Mouse (Mus musculus): ENCODE measurements around the gene Lypd6b. TPM values are rescaled to one million over a fixed set of nuclear protein-coding genes. Genes with fewer than 3 reads are reported as not detected.
A peak's percentile ranks its signal among the peaks of the same experiment; 100 is the strongest.

Lypd6b gene
- polyA plus RNA-seq, 1 experiment from 2014 or later = 0.73 TPM

DNA sequence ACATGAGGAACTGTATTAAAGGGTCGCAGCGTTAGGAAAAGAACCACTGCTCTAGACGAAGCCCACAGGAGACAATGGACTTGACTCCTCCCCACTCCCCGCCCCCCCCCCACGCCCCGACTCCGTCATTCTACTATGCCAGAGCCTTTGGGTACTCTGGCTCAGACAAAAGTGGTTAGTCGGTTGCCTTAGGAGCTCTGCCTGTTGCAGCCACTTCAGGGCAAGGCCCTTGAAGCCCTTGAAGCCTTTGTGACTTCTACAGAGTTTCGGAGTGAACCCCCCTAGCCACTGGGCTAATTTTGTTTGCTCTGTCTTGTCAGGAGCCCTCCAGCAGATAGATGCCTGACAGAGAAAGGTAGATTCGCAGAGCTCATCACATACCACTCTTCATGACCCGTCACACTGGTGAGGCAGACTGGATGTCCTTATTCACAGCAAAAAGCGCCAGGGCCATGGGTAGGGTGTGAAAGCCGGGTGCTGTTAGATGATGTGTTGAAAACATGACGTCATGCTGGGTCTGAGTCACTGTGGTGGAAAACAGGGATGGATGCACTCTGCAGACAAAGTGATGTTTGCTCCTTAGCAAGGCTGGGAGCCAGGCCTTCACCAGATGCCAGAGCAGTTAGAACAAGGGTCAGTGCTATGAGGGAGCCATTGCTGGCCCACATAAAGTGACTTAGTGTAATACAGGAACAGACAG lies 10.1 kb downstream of the Lypd6b start:
- ATAC-seq = no peak
- TF ChIP-seq CTCF (IDR thresholded peaks at IDR 0.05; ENCODE audit: low read depth) = no peak
- Histone ChIP-seq H3K9me3 (ENCODE audit: control insufficient read depth) (no peaks in the 10 kb centered on the region), H3K4me2 (replicated peaks; ENCODE audit: low read depth) (no peak overlapping the region), H3K4me3 (ENCODE audit: low read depth, low read length) (no peak overlapping the region), H3K4me1 (replicated peaks; ENCODE audit: control insufficient read depth, insufficient read depth, low read length) (0 out of 2 replicates have a peak, but pooled peaks cover 2% of the 10 kb centered on the region), H3K36me3 (ENCODE audit: control insufficient read depth, insufficient read depth) (no peaks in the 10 kb centered on the region), H3K27me3 (replicated peaks; ENCODE audit: control insufficient read depth, insufficient read depth, low read length) (no peaks in the 10 kb centered on the region), H3K9ac (ENCODE audit: low read depth, low read length) (no peak overlapping the region), H3K27ac (ENCODE audit: low read depth, low read length) (no peak overlapping the region)
- 72% methylated on average over 14 of the region's 14 CpGs for WGBS

GRCm38 (mm10) chr2:49804448-49804847 lies 17.0 kb downstream of the Lypd6b start:
- H3K36me3 ChIP-seq (ENCODE audit: control insufficient read depth, insufficient read depth) = no peaks in the 10 kb centered on the region
- H3K4me1 ChIP-seq (replicated peaks; ENCODE audit: control insufficient read depth, insufficient read depth, low read length) = 0 out of 2 replicates have a peak, but pooled peaks cover 2% of the 10 kb centered on the region
- no peak overlapping the region for H3K27ac ChIP-seq (ENCODE audit: low read depth, low read length)
- H3K4me3 ChIP-seq (ENCODE audit: low read depth, low read length) = no peak overlapping the region
- WGBS = 57% methylated on average over 8 of the region's 8 CpGs
- no peaks in the 10 kb centered on the region for H3K27me3 ChIP-seq (replicated peaks; ENCODE audit: control insufficient read depth, insufficient read depth, low read length)
- no peak for ATAC-seq
- H3K9me3 ChIP-seq (ENCODE audit: control insufficient read depth) = no peaks in the 10 kb centered on the region
- no peak overlapping the region for H3K9ac ChIP-seq (ENCODE audit: low read depth, low read length)
- TF ChIP-seq CTCF (IDR thresholded peaks at IDR 0.05; ENCODE audit: low read depth) = no peak
- no peak overlapping the region for H3K4me2 ChIP-seq (replicated peaks; ENCODE audit: low read depth)

GRCm38 (mm10) chr2:49805736-49806371 lies 18.4 kb downstream of the Lypd6b start:
- TF ChIP-seq CTCF (IDR thresholded peaks at IDR 0.05; ENCODE audit: low read depth) = no peak
- Histone ChIP-seq H3K27ac (ENCODE audit: low read depth, low read length) (no peak overlapping the region), H3K9ac (ENCODE audit: low read depth, low read length) (no peak overlapping the region), H3K4me1 (replicated peaks; ENCODE audit: control insufficient read depth, insufficient read depth, low read length) (no peaks in the 10 kb centered on the region), H3K4me3 (ENCODE audit: low read depth, low read length) (no peak overlapping the region), H3K9me3 (ENCODE audit: control insufficient read depth) (no peaks in the 10 kb centered on the region), H3K27me3 (replicated peaks; ENCODE audit: control insufficient read depth, insufficient read depth, low read length) (no peaks in the 10 kb centered on the region), H3K36me3 (ENCODE audit: control insufficient read depth, insufficient read depth) (no peaks in the 10 kb centered on the region), H3K4me2 (replicated peaks; ENCODE audit: low read depth) (no peak overlapping the region)
- 81% methylated on average over 11 of the region's 11 CpGs for WGBS
- ATAC-seq = no peak

GRCm38 (mm10) chr2:49809496-49809895 lies 22.0 kb downstream of the Lypd6b start:
- no peak overlapping the region for H3K4me2 ChIP-seq (replicated peaks; ENCODE audit: low read depth)
- H3K9ac ChIP-seq (ENCODE audit: low read depth, low read length) = no peak overlapping the region
- no peak overlapping the region for H3K4me3 ChIP-seq (ENCODE audit: low read depth, low read length)
- WGBS = 72% methylated on average over 6 of the region's 6 CpGs
- ATAC-seq = no peak
- H3K9me3 ChIP-seq (ENCODE audit: control insufficient read depth) = no peaks in the 10 kb centered on the region
- H3K36me3 ChIP-seq (ENCODE audit: control insufficient read depth, insufficient read depth) = no peaks in the 10 kb centered on the region
- H3K27ac ChIP-seq (ENCODE audit: low read depth, low read length) = no peak overlapping the region
- no peak for TF ChIP-seq CTCF (IDR thresholded peaks at IDR 0.05; ENCODE audit: low read depth)
- no peaks in the 10 kb centered on the region for H3K27me3 ChIP-seq (replicated peaks; ENCODE audit: control insufficient read depth, insufficient read depth, low read length)
- peaks cover 4% of the 10 kb centered on the region; the same call in 1 of the 2 replicates for H3K4me1 ChIP-seq (replicated peaks; ENCODE audit: control insufficient read depth, insufficient read depth, low read length)

GRCm38 (mm10) chr2:49811420-49811819 lies 23.9 kb downstream of the Lypd6b start:
- Histone ChIP-seq H3K4me3 (ENCODE audit: low read depth, low read length) (no peak overlapping the region), H3K36me3 (ENCODE audit: control insufficient read depth, insufficient read depth) (no peaks in the 10 kb centered on the region), H3K9ac (ENCODE audit: low read depth, low read length) (no peak overlapping the region), H3K27me3 (replicated peaks; ENCODE audit: control insufficient read depth, insufficient read depth, low read length) (no peaks in the 10 kb centered on the region), H3K27ac (ENCODE audit: low read depth, low read length) (peak overlapping the region; percentile 11; the same call in 1 of the 2 replicates), H3K9me3 (ENCODE audit: control insufficient read depth) (no peaks in the 10 kb centered on the region), H3K4me1 (replicated peaks; ENCODE audit: control insufficient read depth, insufficient read depth, low read length) (peaks cover 4% of the 10 kb centered on the region; the same call in 1 of the 2 replicates), H3K4me2 (replicated peaks; ENCODE audit: low read depth) (peak overlapping the region; percentile 46)
- WGBS = 22% methylated on average over 11 of the region's 11 CpGs
- no peak for TF ChIP-seq CTCF (IDR thresholded peaks at IDR 0.05; ENCODE audit: low read depth)
- ATAC-seq = peak; percentile 43

DNA sequence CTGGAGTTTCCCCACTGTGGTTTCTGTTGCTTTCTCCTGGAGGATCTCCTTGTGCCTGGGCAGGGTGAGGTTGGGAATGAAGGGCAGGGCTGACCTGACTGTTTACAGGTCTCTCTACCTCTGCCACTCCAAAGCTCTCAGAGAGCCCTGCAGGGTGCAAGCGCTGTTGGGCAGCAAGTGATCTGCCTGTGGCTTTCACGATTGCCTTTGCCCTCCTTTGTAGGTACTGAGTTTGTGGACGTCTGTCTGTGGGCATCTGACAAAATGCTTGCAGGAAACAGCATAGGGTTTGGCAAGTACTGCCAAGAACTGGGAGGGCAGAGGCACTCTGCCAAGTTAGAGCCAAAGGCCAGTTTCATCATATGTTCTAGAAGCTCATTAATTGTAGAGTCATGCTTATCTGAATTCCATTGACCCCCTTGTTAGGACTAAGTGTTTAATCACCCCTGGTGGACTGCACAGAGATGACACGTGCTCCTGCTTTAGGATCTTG lies 24.4 kb downstream of the Lypd6b start:
- TF ChIP-seq CTCF (IDR thresholded peaks at IDR 0.05; ENCODE audit: low read depth) = peak; percentile 26; the same call in 1 of the 2 replicates
- H3K27me3 ChIP-seq (replicated peaks; ENCODE audit: control insufficient read depth, insufficient read depth, low read length) = no peaks in the 10 kb centered on the region
- ATAC-seq = peak; percentile 48
- H3K9ac ChIP-seq (ENCODE audit: low read depth, low read length) = no peak overlapping the region
- 21% methylated on average over 4 of the region's 4 CpGs for WGBS
- no peaks in the 10 kb centered on the region for H3K36me3 ChIP-seq (ENCODE audit: control insufficient read depth, insufficient read depth)
- no peaks in the 10 kb centered on the region for H3K9me3 ChIP-seq (ENCODE audit: control insufficient read depth)
- H3K4me3 ChIP-seq (ENCODE audit: low read depth, low read length) = no peak overlapping the region
- H3K4me2 ChIP-seq (replicated peaks; ENCODE audit: low read depth) = peak overlapping the region; percentile 46
- H3K4me1 ChIP-seq (replicated peaks; ENCODE audit: control insufficient read depth, insufficient read depth, low read length) = peaks cover 4% of the 10 kb centered on the region; the same call in 1 of the 2 replicates
- H3K27ac ChIP-seq (ENCODE audit: low read depth, low read length) = peak overlapping the region; percentile 11; the same call in 1 of the 2 replicates

Measured in intestine, postnatal 0 days (tissue).